Mouse (Mus musculus): ENCODE data around the gene Gga1. TPM values are rescaled to one million over a fixed set of nuclear protein-coding genes. Genes with fewer than 3 reads are reported as not detected.
A peak's percentile ranks its signal among the peaks of the same experiment; 100 is the strongest.

The Gga1 gene
- polyA plus RNA-seq, 1 experiment, result 71.2 TPM

DNA sequence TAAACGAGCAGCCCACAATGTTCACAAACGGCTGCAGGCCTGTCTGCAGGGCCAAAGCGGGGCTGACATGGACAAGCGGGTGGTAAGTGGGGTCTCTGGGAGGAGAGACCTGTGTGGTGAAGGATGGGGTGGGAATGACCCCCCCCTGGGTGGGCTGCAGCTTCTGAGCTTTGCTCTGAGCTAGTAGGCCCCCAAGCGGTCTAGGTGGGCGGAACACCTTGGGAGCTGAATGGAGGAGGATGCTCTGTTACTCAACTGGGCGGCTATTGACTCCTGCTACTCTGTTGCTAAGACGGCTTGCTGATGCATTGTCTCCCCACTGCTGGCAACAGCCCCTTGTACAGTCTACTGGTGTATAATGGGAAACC is 24.4 kb downstream of the Gga1 start:
- Histone ChIP-seq H3ac (ENCODE audit: control insufficient read depth, insufficient read length, low read depth) (no peak overlapping the region), H3K36me3 (ENCODE audit: control insufficient read depth, insufficient read depth) (peaks cover 17% of the 10 kb centered on the region), H3K79me2 (ENCODE audit: control insufficient read depth, insufficient read depth) (no peaks in the 10 kb centered on the region), H3K4me3 (ENCODE audit: insufficient read depth, poor library complexity, severe bottlenecking) (no peak overlapping the region), H3K79me3 (ENCODE audit: low read depth) (no peaks in the 10 kb centered on the region), H3K27me3 (ENCODE audit: control insufficient read depth, insufficient read depth, insufficient read length) (no peaks in the 10 kb centered on the region)
- TF ChIP-seq CEBPB (IDR thresholded peaks at IDR 0.05; ENCODE audit: low read depth) (no peak), CTCF (IDR thresholded peaks at IDR 0.05; ENCODE audit: control insufficient read depth, insufficient read depth, insufficient read length) (no peak), USF1 (IDR thresholded peaks at IDR 0.05; ENCODE audit: low read depth) (no peak)

DNA sequence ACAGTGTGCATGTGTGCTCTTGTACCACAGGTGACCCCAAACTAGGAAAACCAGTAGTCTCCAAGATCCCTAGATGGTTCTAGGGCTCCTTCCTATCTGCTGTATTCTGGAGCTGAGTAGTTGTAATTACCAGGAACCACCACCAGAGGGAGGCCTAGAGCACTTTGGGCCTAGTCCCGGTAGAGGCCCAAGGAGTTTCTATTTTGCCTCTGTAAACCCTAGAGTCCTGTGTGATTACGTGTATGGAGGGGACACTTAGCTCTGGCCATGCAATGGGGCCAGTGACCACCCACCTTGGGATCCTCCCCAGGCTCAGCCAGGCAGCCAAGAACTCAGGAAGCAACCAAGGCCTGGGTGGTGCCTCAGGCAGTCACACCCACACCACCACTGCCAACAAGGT is 26.3 kb downstream of the Gga1 start:
- H3K79me2 ChIP-seq (ENCODE audit: control insufficient read depth, insufficient read depth), result no peaks in the 10 kb centered on the region
- H3K4me3 ChIP-seq (ENCODE audit: insufficient read depth, poor library complexity, severe bottlenecking), result no peak overlapping the region
- no peaks in the 10 kb centered on the region for H3K79me3 ChIP-seq (ENCODE audit: low read depth)
- H3K27me3 ChIP-seq (ENCODE audit: control insufficient read depth, insufficient read depth, insufficient read length), result no peaks in the 10 kb centered on the region
- H3ac ChIP-seq (ENCODE audit: control insufficient read depth, insufficient read length, low read depth), result peak overlapping the region; percentile 60
- peaks cover 22% of the 10 kb centered on the region for H3K36me3 ChIP-seq (ENCODE audit: control insufficient read depth, insufficient read depth)
- TF ChIP-seq CTCF (IDR thresholded peaks at IDR 0.05; ENCODE audit: control insufficient read depth, insufficient read depth, insufficient read length), result peak; percentile 50
- no peak for TF ChIP-seq CEBPB (IDR thresholded peaks at IDR 0.05; ENCODE audit: low read depth)

DNA sequence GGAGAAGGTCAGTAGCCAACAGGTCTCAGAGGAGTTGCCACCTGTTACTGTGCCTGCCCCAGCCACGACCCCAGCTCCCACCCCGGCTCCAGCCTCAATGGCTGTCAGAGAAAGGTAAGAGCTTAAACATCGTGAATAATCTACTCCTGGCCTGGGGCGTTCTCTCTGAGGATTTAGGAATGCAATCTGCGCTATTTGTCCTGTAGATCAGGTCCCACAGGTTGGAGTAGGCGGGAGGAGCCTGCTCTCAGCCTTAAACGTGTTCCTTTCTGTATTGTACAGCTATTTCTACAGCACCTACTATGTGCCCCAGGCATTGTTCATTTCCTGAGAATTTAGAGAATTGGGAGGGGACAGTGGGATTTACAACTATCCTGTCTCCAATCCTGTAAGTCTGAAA is 31.4 kb downstream of the Gga1 start:
- Histone ChIP-seq H3ac (ENCODE audit: control insufficient read depth, insufficient read length, low read depth) (no peak overlapping the region), H3K4me3 (ENCODE audit: insufficient read depth, poor library complexity, severe bottlenecking) (no peak overlapping the region), H3K79me3 (ENCODE audit: low read depth) (no peaks in the 10 kb centered on the region), H3K36me3 (ENCODE audit: control insufficient read depth, insufficient read depth) (peaks cover 37% of the 10 kb centered on the region), H3K27me3 (ENCODE audit: control insufficient read depth, insufficient read depth, insufficient read length) (no peaks in the 10 kb centered on the region), H3K79me2 (ENCODE audit: control insufficient read depth, insufficient read depth) (no peaks in the 10 kb centered on the region)
- TF ChIP-seq MYOD1 (IDR thresholded peaks at IDR 0.05; ENCODE audit: control insufficient read depth, insufficient read length, low read depth) (no peak), MYOG (IDR thresholded peaks at IDR 0.05; ENCODE audit: control insufficient read depth, extremely low read depth, insufficient read length) (no peak), FOSL1 (IDR thresholded peaks at IDR 0.05; ENCODE audit: insufficient read depth, low read length, poor library complexity, severe bottlenecking) (no peak), CEBPB (IDR thresholded peaks at IDR 0.05; ENCODE audit: low read depth) (no peak), USF1 (IDR thresholded peaks at IDR 0.05; ENCODE audit: low read depth) (no peak), MAX (IDR thresholded peaks at IDR 0.05) (no peak), CTCF (IDR thresholded peaks at IDR 0.05; ENCODE audit: control insufficient read depth, insufficient read depth, insufficient read length) (no peak)

DNA sequence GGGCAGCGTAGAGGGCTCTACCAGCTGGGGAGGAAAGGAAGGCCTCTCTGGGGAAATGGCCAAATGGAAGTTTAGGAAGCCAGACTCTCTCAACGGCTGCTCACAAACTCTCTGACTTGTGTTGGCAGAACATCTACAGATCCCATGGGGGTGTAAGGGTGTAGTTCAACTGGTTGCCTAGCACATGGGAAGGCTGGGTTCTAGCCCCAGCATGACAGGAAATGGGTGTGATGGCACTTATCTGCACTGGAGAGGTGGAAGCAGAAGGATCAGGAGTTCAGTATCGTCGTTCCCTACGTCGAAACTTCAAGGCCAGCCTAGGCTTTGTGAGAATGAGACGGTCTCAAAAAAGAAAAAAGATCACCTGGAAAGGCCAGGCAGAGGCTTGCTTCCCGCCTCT is 32.0 kb downstream of the Gga1 start:
- Histone ChIP-seq H3K79me2 (ENCODE audit: control insufficient read depth, insufficient read depth) (peaks cover under 1% of the 10 kb centered on the region), H3K79me3 (ENCODE audit: low read depth) (no peaks in the 10 kb centered on the region), H3ac (ENCODE audit: control insufficient read depth, insufficient read length, low read depth) (no peak overlapping the region), H3K27me3 (ENCODE audit: control insufficient read depth, insufficient read depth, insufficient read length) (no peaks in the 10 kb centered on the region), H3K36me3 (ENCODE audit: control insufficient read depth, insufficient read depth) (peaks cover 37% of the 10 kb centered on the region), H3K4me3 (ENCODE audit: insufficient read depth, poor library complexity, severe bottlenecking) (no peak overlapping the region)
- TF ChIP-seq MAX (IDR thresholded peaks at IDR 0.05) (no peak), MYOG (IDR thresholded peaks at IDR 0.05; ENCODE audit: control insufficient read depth, extremely low read depth, insufficient read length) (no peak), MYOD1 (IDR thresholded peaks at IDR 0.05; ENCODE audit: control insufficient read depth, insufficient read length, low read depth) (no peak), CEBPB (IDR thresholded peaks at IDR 0.05; ENCODE audit: low read depth) (no peak), USF1 (IDR thresholded peaks at IDR 0.05; ENCODE audit: low read depth) (no peak), FOSL1 (IDR thresholded peaks at IDR 0.05; ENCODE audit: insufficient read depth, low read length, poor library complexity, severe bottlenecking) (no peak), CTCF (IDR thresholded peaks at IDR 0.05; ENCODE audit: control insufficient read depth, insufficient read depth, insufficient read length) (no peak)

DNA sequence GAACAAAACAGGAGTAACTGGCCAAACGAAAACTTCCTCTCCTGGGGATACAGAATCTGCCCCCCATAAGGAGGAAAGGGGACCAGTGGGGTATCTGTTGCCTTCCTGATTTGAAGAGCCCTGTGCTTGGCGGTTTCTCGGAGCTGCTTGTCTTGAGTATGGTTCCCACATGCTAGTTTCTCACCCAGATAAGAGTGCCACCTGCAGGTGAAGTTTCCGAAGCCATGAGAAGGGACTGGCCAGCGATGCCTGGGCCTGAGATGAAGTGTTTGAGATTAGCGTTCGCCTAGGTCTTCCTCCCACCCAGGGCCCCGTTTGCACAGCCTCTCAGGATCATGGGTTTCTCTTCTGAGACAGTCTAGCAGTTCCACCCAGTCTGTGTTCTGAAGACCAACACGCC is 35.0 kb downstream of the Gga1 start:
- Histone ChIP-seq H3K27me3 (ENCODE audit: control insufficient read depth, insufficient read depth, insufficient read length) (no peaks in the 10 kb centered on the region), H3K36me3 (ENCODE audit: control insufficient read depth, insufficient read depth) (peaks cover 18% of the 10 kb centered on the region), H3ac (ENCODE audit: control insufficient read depth, insufficient read length, low read depth) (no peak overlapping the region), H3K79me3 (ENCODE audit: low read depth) (peaks cover 10% of the 10 kb centered on the region), H3K79me2 (ENCODE audit: control insufficient read depth, insufficient read depth) (peaks cover 31% of the 10 kb centered on the region), H3K4me3 (ENCODE audit: insufficient read depth, poor library complexity, severe bottlenecking) (no peak overlapping the region)
- TF ChIP-seq FOSL1 (IDR thresholded peaks at IDR 0.05; ENCODE audit: insufficient read depth, low read length, poor library complexity, severe bottlenecking) (no peak), CTCF (IDR thresholded peaks at IDR 0.05; ENCODE audit: control insufficient read depth, insufficient read depth, insufficient read length) (peak; percentile 8)

DNA sequence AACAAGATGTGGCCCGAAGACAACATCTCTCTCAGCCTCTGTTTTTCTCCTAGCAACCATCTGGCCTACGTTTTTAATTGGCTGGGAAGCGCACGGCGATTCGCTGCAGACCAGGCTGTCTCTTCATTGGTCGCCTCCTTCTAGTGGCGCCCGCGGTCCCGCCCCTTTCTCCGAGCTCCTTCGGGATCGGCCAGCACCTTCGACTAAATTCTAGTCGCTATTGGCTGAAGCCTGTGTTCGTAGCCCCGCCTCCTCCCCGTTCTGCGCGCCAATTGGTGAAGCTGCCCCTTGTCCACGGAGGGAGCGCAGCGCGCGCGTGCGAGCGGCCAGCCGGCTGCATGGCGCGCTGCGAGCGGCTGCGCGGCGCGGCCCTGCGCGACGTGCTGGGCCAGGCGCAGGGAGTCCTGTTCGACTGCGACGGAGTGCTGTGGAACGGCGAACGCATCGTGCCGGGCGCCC is 36.7 kb downstream of the Gga1 start, which contains the start of gene Pdxp:
TSS of gene Pdxp (plus strand) at position 288 of the 459 bp plus-strand sequence.
- Histone ChIP-seq H3ac (ENCODE audit: control insufficient read depth, insufficient read length, low read depth) (peak within 1 kb of the TSS; percentile 60), H3K4me3 (ENCODE audit: insufficient read depth, poor library complexity, severe bottlenecking) (peak within 1 kb of the TSS; percentile 69), H3K27me3 (ENCODE audit: control insufficient read depth, insufficient read depth, insufficient read length) (no peaks in the 10 kb centered on the region), H3K79me3 (ENCODE audit: low read depth) (peaks cover 10% of the 10 kb centered on the region), H3K36me3 (ENCODE audit: control insufficient read depth, insufficient read depth) (peaks cover 24% of the 10 kb centered on the region), H3K79me2 (ENCODE audit: control insufficient read depth, insufficient read depth) (peaks cover 37% of the 10 kb centered on the region)
- TF ChIP-seq CTCF (IDR thresholded peaks at IDR 0.05; ENCODE audit: control insufficient read depth, insufficient read depth, insufficient read length), result no peak
- TF ChIP-seq USF1 (IDR thresholded peaks at IDR 0.05; ENCODE audit: low read depth), result no peak
- TF ChIP-seq MYOG (IDR thresholded peaks at IDR 0.05; ENCODE audit: control insufficient read depth, extremely low read depth, insufficient read length), result no peak
- no peak for TF ChIP-seq FOSL1 (IDR thresholded peaks at IDR 0.05; ENCODE audit: insufficient read depth, low read length, poor library complexity, severe bottlenecking)
- no peak for TF ChIP-seq CEBPB (IDR thresholded peaks at IDR 0.05; ENCODE audit: low read depth)
- TF ChIP-seq MYOD1 (IDR thresholded peaks at IDR 0.05; ENCODE audit: control insufficient read depth, insufficient read length, low read depth), result no peak
- peak; percentile 99 for TF ChIP-seq MAX (IDR thresholded peaks at IDR 0.05)

All from C2C12 (cell line).